In the genomic region with DNA sequence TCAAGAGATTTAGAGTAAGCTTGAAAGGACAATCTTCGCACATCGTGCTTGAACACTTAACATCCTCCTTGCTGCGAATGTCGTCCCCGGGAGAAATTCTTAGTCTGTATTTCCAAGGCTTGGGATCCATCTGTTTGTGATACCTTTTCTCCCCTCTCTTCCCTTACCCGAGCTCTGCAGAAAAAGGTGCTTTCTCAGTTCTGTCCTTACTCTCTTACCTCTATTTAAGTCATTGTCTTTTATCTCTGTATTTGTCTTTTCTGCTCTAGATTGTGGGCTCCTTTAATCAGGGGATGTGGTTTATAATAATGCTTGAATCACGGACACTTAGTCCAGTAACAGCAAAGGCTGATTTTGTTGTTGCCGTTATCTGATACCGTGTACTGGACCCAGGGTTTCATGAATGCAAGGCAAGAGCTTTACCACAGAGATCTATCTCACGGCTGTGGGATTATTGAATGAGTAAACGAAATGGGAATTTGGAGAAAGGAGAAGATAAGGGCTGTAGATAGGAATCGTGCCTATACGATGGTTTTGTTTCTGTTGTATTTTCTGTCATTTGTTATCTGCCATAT, we compare ENCODE assay signal across 8 mouse cellular contexts. TPM values are rescaled to one million over a fixed set of nuclear protein-coding genes. Genes with fewer than 3 reads are reported as not detected.
DNase-seq lines count a peak whose midpoint lies in the region; ATAC-seq and TF ChIP-seq lines count a peak whose summit lies in the region.

No protein-coding gene starts in this region.

- H3K4me3 ChIP-seq in heart, adult 2 months = peak overlapping the region; percentile 85
- H3K4me3 ChIP-seq in CH12.LX (replicated peaks in 1 of 3; ENCODE audit: low read depth in 2 of 3, low read length in 2 of 3, poor library complexity in 1 of 3) = peak overlapping the region; percentile 78 to 98 (median 85)
- H3K4me3 ChIP-seq in forebrain, embryonic 11.5 days (ENCODE audit: low read depth, low read length) = peak overlapping the region; percentile 86
- peak overlapping the region; percentile 91 to 92 for H3K4me3 ChIP-seq in liver, embryonic 14.5 days (ENCODE audit: insufficient read depth in 1 of 2, low read depth in 2 of 2, low read length in 2 of 2)

- dilution Hi-C loops in CH12.LX (cut with MboI; ENCODE audit: extremely low pct_ligation_motif_present, extremely low pct_unique_long_range_greater_than_20kb, low sequenced_read_pairs) = no loop called here

- H3K36me3 ChIP-seq in heart, adult 2 months (ENCODE audit: control insufficient read depth, insufficient read depth, low read length) = peaks cover 6% of the 10 kb centered on the region
- peaks cover 3 to 26% of the 10 kb centered on the region in 2 experiments for H3K36me3 ChIP-seq in CH12.LX (replicated peaks in 1 of 2; ENCODE audit: control insufficient read depth in 1 of 2, insufficient read depth in 1 of 2, low read length in 1 of 2)
- H3K36me3 ChIP-seq in forebrain, embryonic 11.5 days (ENCODE audit: control insufficient read depth, insufficient read depth, low read length) = peaks cover 5% of the 10 kb centered on the region; the same call in 1 of the 2 replicates
- H3K36me3 ChIP-seq in liver, embryonic 14.5 days (replicated peaks; ENCODE audit: control insufficient read depth, insufficient read depth, low read depth) = peaks cover 6% of the 10 kb centered on the region

- H3K4me1 ChIP-seq in heart, adult 2 months (ENCODE audit: control insufficient read depth, insufficient read depth, low read length) = peaks cover 3% of the 10 kb centered on the region
- peaks cover 0 to 20% of the 10 kb centered on the region in 2 experiments; a peak in 2 of 4 replicates for H3K4me1 ChIP-seq in CH12.LX (ENCODE audit: control insufficient read depth in 1 of 2, insufficient read depth in 2 of 2)
- peaks cover 6% of the 10 kb centered on the region; the same call in 1 of the 2 replicates for H3K4me1 ChIP-seq in forebrain, embryonic 11.5 days (replicated peaks; ENCODE audit: control insufficient read depth, insufficient read depth, low read length)
- peaks cover 10 to 13% of the 10 kb centered on the region in 2 experiments for H3K4me1 ChIP-seq in liver, embryonic 14.5 days (replicated peaks; ENCODE audit: control insufficient read depth in 2 of 2, insufficient read depth in 2 of 2, low read length in 1 of 2)

- 4% methylated on average over 13 of the region's 13 CpGs for WGBS in heart, adult 2 months
- WGBS in forebrain, embryonic 11.5 days = 13% methylated on average over 13 of the region's 13 CpGs
- WGBS in liver, embryonic 14.5 days (ENCODE audit: insufficient replicate concordance) = under 1% methylated on average over 13 of the region's 13 CpGs

- DNase-seq in heart, adult 2 months = no peak
- DNase-seq in heart, postnatal 4 days = no peak
- peak; percentile 17 for DNase-seq in CH12.LX (ENCODE audit: extremely low read depth)
- no peak for DNase-seq in forebrain, embryonic 11.5 days (ENCODE audit: low spot score)
- no peak for DNase-seq in liver, embryonic 14.5 days (ENCODE audit: low read depth in 3 of 3, low spot score in 3 of 3)
- DNase-seq in right cerebral cortex, adult 2 months (ENCODE audit: low spot score in 2 of 2) = no peak
- DNase-seq in adrenal gland, postnatal 14 days = no peak

- in situ Hi-C loops in CH12.LX (cut with MboI; ENCODE audit: low pct_ligation_motif_present, low pct_unique_long_range_greater_than_20kb, low sequenced_read_pairs) = no loop called here

- no peak for TF ChIP-seq CTCF in heart, adult 2 months (IDR thresholded peaks at IDR 0.05)
- TF ChIP-seq CTCF in CH12.LX (conservative IDR thresholded peaks at IDR 0.05 in 1 of 2, IDR thresholded peaks at IDR 0.05 in 1 of 2; ENCODE audit: low read depth in 2 of 2, low read length in 2 of 2) = no peak
- TF ChIP-seq CTCF in liver, embryonic 14.5 days (IDR thresholded peaks at IDR 0.05; ENCODE audit: low read depth) = no peak

- no peaks in the 10 kb centered on the region for H3K27me3 ChIP-seq in heart, adult 2 months (ENCODE audit: control insufficient read depth, insufficient read depth, low read length)
- no peaks in the 10 kb centered on the region for H3K27me3 ChIP-seq in CH12.LX (replicated peaks)
- no peaks in the 10 kb centered on the region for H3K27me3 ChIP-seq in forebrain, embryonic 11.5 days (ENCODE audit: control insufficient read depth, insufficient read depth, low read length)
- no peaks in the 10 kb centered on the region for H3K27me3 ChIP-seq in liver, embryonic 14.5 days (ENCODE audit: control insufficient read depth, insufficient read depth, low read length)

- peak overlapping the region; percentile 89 for H3K27ac ChIP-seq in heart, adult 2 months
- no peak overlapping the region for H3K27ac ChIP-seq in CH12.LX (ENCODE audit: insufficient read depth, low read depth)
- no peak overlapping the region for H3K27ac ChIP-seq in forebrain, embryonic 11.5 days (ENCODE audit: low read depth, low read length)
- no peak overlapping the region for H3K27ac ChIP-seq in liver, embryonic 14.5 days

- TF ChIP-seq POLR2A in heart, adult 2 months (IDR thresholded peaks at IDR 0.05; ENCODE audit: insufficient read depth, low read depth, low read length) = no peak
- no peak for TF ChIP-seq POLR2A in CH12.LX (IDR thresholded peaks at IDR 0.05; ENCODE audit: low read depth, low read length)

- intact Hi-C loops in heart, adult 2 months (cut with DNase I) = loop anchor here (5.0 kb wide), 2 partner anchors 92 to 138 kb away; a partner anchor contains a TSS

- peaks cover 2% of the 10 kb centered on the region; the same call in 1 of the 2 replicates for H3K79me2 ChIP-seq in heart, adult 2 months (replicated peaks; ENCODE audit: control insufficient read depth, insufficient read depth, low read length)
- H3K79me2 ChIP-seq in CH12.LX (replicated peaks; ENCODE audit: control insufficient read depth, extremely low read depth, insufficient read depth, poor library complexity, severe bottlenecking) = peaks cover 27% of the 10 kb centered on the region

- no peak for TF ChIP-seq EP300 in heart, adult 2 months (IDR thresholded peaks at IDR 0.05; ENCODE audit: insufficient read depth, low read depth, low read length)
- TF ChIP-seq EP300 in CH12.LX (IDR thresholded peaks at IDR 0.05; ENCODE audit: low read length) = no peak
- TF ChIP-seq EP300 in liver, embryonic 14.5 days (IDR thresholded peaks at IDR 0.05; ENCODE audit: low read depth) = no peak

- H3K4me2 ChIP-seq in CH12.LX (ENCODE audit: insufficient read depth, low read depth, poor library complexity, severe bottlenecking) = peak overlapping the region; percentile 97
- H3K4me2 ChIP-seq in forebrain, embryonic 11.5 days (ENCODE audit: low read depth, low read length, severe bottlenecking) = peak overlapping the region; percentile 74
- H3K4me2 ChIP-seq in liver, embryonic 14.5 days (ENCODE audit: low read depth) = peak overlapping the region; percentile 96

- H3K9ac ChIP-seq in heart, adult 2 months (ENCODE audit: low read depth, low read length) = peak overlapping the region; percentile 87
- peak overlapping the region; percentile 74 for H3K9ac ChIP-seq in CH12.LX (ENCODE audit: insufficient read depth, low read depth)
- H3K9ac ChIP-seq in forebrain, embryonic 11.5 days (ENCODE audit: low read length) = peak overlapping the region; percentile 93
- peak overlapping the region; percentile 96 for H3K9ac ChIP-seq in liver, embryonic 14.5 days (replicated peaks)

- ATAC-seq in forebrain, embryonic 11.5 days (replicated peaks; ENCODE audit: low FRiP score) = no peak
- ATAC-seq in liver, embryonic 14.5 days (ENCODE audit: insufficient read depth) = no peak
- no peak; the same call in 1 of the 2 replicates for ATAC-seq in megakaryocyte-erythroid progenitor cell, adult 5-6 weeks (replicated peaks; ENCODE audit: low FRiP score, low TSS enrichment, poor library complexity, severe bottlenecking)

- no peak for TF ChIP-seq RAD21 in CH12.LX (IDR thresholded peaks at IDR 0.05; ENCODE audit: low read depth, low read length)

- H3K9me3 ChIP-seq in CH12.LX (replicated peaks; ENCODE audit: low read length) = no peaks in the 10 kb centered on the region
- no peaks in the 10 kb centered on the region for H3K9me3 ChIP-seq in forebrain, embryonic 11.5 days (ENCODE audit: control insufficient read depth, low read length)
- no peaks in the 10 kb centered on the region for H3K9me3 ChIP-seq in liver, embryonic 14.5 days (ENCODE audit: control insufficient read depth, low read length)

TF ChIP-seq in CH12.LX, 34 proteins besides CTCF, POLR2A, EP300 and RAD21:
- no peak for TF ChIP-seq ZMIZ1 (IDR thresholded peaks at IDR 0.05; ENCODE audit: low read depth, low read length)
- TF ChIP-seq TCF12 (IDR thresholded peaks at IDR 0.05; ENCODE audit: low read depth, low read length) = no peak
- no peak for TF ChIP-seq SMC3 (IDR thresholded peaks at IDR 0.05; ENCODE audit: low read depth, low read length)
- no peak for TF ChIP-seq ZNF384 (IDR thresholded peaks at IDR 0.05; ENCODE audit: low read depth, low read length)
- TF ChIP-seq MEF2A (IDR thresholded peaks at IDR 0.05; ENCODE audit: borderline replicate concordance, low read depth, low read length) = no peak
- TF ChIP-seq ETS1 (conservative IDR thresholded peaks at IDR 0.05; ENCODE audit: low read depth, low read length) = no peak
- peak; percentile 30; the same call in 1 of the 2 replicates for TF ChIP-seq CHD1 (IDR thresholded peaks at IDR 0.05; ENCODE audit: low read depth, low read length)

RNA-seq across cellular contexts. Expression of a gene that starts 1.1 kb away (rescaled TPM):
- 10 to 100 TPM; 25.5 to 27.9 TPM for total RNA-seq in heart, adult 2 months (2021)
- 5.1 and 11.1 TPM in 2 replicates for polyA plus RNA-seq in heart, adult 2 months (2012; rRNA removed)
- total RNA-seq in heart, postnatal 4 days (2021) = 10 to 100 TPM; 24.2 to 31.3 TPM
- total RNA-seq in CH12.LX (2012; rRNA removed) = 24.4 and 28.5 TPM in 2 replicates
- total RNA-seq in CH12.LX (2014; rRNA removed) = 26.0 and 27.3 TPM in 2 replicates
- 40.7 and 47.9 TPM in 2 replicates for polyA plus RNA-seq in CH12.LX (2012; ENCODE audit: insufficient read length, low read depth)
- polyA plus RNA-seq in forebrain, embryonic 11.5 days (2014; fragmentation: Nextera tagmentation; extraction: Ambion mirVana) = 39.4 and 50.2 TPM in 2 replicates
- 7.2 and 8.9 TPM in 2 replicates for polyA plus RNA-seq in liver, embryonic 14.5 days (2012; rRNA removed)
- polyA plus RNA-seq in liver, embryonic 14.5 days (2014; fragmentation: Nextera tagmentation; extraction: Ambion mirVana) = 9.1 and 10.1 TPM in 2 replicates
- 27.6 and 34.2 TPM in 2 replicates for total RNA-seq in megakaryocyte-erythroid progenitor cell, adult 5-6 weeks (2014; fragmentation: Nextera tagmentation)
- total RNA-seq in megakaryocyte-erythroid progenitor cell, adult 5-6 weeks (2017) = 34.1 and 34.7 TPM in 2 replicates
- total RNA-seq in adrenal gland, postnatal 14 days (2021) = 23.8 and 25.4 TPM in 2 replicates
